8 mouse cellular contexts compared by ENCODE assay signal in the genomic region with DNA sequence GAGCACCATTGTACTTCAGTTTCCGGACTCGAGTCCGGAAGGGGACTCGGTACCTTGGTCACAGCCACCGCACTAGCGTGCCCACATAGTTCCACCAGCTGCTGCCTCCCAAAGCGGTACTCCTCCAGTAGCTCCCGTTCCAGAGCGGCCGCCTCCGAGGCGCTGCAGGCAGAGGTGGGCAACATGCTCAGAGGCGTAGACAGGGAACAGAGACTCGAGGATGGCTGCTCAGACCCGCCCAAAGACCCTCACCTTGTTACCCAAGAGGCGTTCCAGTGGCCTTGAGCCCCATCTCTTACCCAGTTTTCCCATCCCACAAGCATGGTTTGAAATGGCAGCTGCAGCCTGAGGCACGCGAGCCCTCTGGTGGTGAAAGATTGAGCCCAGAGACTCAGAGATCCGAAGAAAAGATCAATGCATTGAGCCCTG. TPM values are rescaled to one million over a fixed set of nuclear protein-coding genes. Genes with fewer than 3 reads are reported as not detected.
A peak's percentile ranks its signal among the peaks of the same experiment; 100 is the strongest.
DNase-seq lines count a peak whose midpoint lies in the region; ATAC-seq and TF ChIP-seq lines count a peak whose summit lies in the region.

No protein-coding gene starts in this region.

- TF ChIP-seq EP300 in heart, postnatal 0 days (IDR thresholded peaks at IDR 0.05; ENCODE audit: low read depth) = no peak

- peaks cover 21% of the 10 kb centered on the region for H3K36me3 ChIP-seq in heart, postnatal 0 days (replicated peaks; ENCODE audit: control insufficient read depth, insufficient read depth, low read length)
- H3K36me3 ChIP-seq in embryonic facial prominence, embryonic 10.5 days (replicated peaks) = peaks cover 41% of the 10 kb centered on the region
- H3K36me3 ChIP-seq in small intestine, adult 2 months (ENCODE audit: control insufficient read depth, insufficient read depth, low read length) = peaks cover 19% of the 10 kb centered on the region

- H3K9ac ChIP-seq in heart, postnatal 0 days (replicated peaks; ENCODE audit: low read depth, low read length) = no peak overlapping the region

- peaks cover 20% of the 10 kb centered on the region for H3K4me1 ChIP-seq in heart, postnatal 0 days (ENCODE audit: control insufficient read depth, insufficient read depth)
- H3K4me1 ChIP-seq in embryonic facial prominence, embryonic 10.5 days = peaks cover 73% of the 10 kb centered on the region
- peaks cover 12% of the 10 kb centered on the region; the same call in 1 of the 2 replicates for H3K4me1 ChIP-seq in small intestine, adult 2 months (ENCODE audit: control insufficient read depth, insufficient read depth, insufficient read length, low read length)

- H3K9me3 ChIP-seq in heart, postnatal 0 days (replicated peaks; ENCODE audit: control insufficient read depth, low read length) = no peaks in the 10 kb centered on the region
- H3K9me3 ChIP-seq in embryonic facial prominence, embryonic 10.5 days = no peaks in the 10 kb centered on the region

- no peak overlapping the region for H3K4me2 ChIP-seq in heart, postnatal 0 days (ENCODE audit: low read depth, low read length)

- H3K4me3 ChIP-seq in heart, postnatal 0 days (ENCODE audit: low read depth, low read length) = no peak overlapping the region
- no peak overlapping the region for H3K4me3 ChIP-seq in embryonic facial prominence, embryonic 10.5 days
- H3K4me3 ChIP-seq in layer of hippocampus, adult 2 months = peak overlapping the region; percentile 29; the same call in 1 of the 2 replicates
- H3K4me3 ChIP-seq in small intestine, adult 2 months (ENCODE audit: low read depth, low read length) = no peak overlapping the region

- no peak overlapping the region for H3K27ac ChIP-seq in heart, postnatal 0 days (ENCODE audit: low read depth)
- H3K27ac ChIP-seq in embryonic facial prominence, embryonic 10.5 days (replicated peaks) = no peak overlapping the region
- peak overlapping the region; percentile 54 for H3K27ac ChIP-seq in layer of hippocampus, adult 2 months
- H3K27ac ChIP-seq in small intestine, adult 2 months (ENCODE audit: insufficient read depth, low read depth, low read length) = no peak overlapping the region

- WGBS in heart, postnatal 0 days = 41% methylated on average over 19 of the region's 19 CpGs
- WGBS in embryonic facial prominence, embryonic 10.5 days = 38% methylated on average over 19 of the region's 19 CpGs
- 61% methylated on average over 19 of the region's 19 CpGs for whole genome bisulfite sequencing in small intestine, adult 2 months

- no peak for TF ChIP-seq POLR2A in small intestine, adult 2 months (IDR thresholded peaks at IDR 0.05; ENCODE audit: low read depth, low read length)

- TF ChIP-seq CTCF in heart, postnatal 0 days (IDR thresholded peaks at IDR 0.05; ENCODE audit: low read depth) = peak; percentile 69
- TF ChIP-seq CTCF in layer of hippocampus, adult 2 months (conservative IDR thresholded peaks at IDR 0.05) = peak; percentile 91
- TF ChIP-seq CTCF in small intestine, adult 2 months (IDR thresholded peaks at IDR 0.05; ENCODE audit: extremely low read depth, insufficient read length, insufficient replicate concordance, low read depth, low read length) = peak; percentile 43; the same call in 1 of the 2 replicates

- DNase-seq in heart, postnatal 0 days (ENCODE audit: low spot score) = no peak
- no peak for DNase-seq in heart, adult 8-10 months (ENCODE audit: low spot score)
- peak; percentile 83 for DNase-seq in ES-CJ7 (ENCODE audit: low read depth, low spot score)
- peak; percentile 62 for DNase-seq in embryonic facial prominence, embryonic 10.5 days (ENCODE audit: low spot score)
- DNase-seq in layer of hippocampus, adult 2 months (ENCODE audit: low spot score in 2 of 2) = peak; percentile 60 to 65
- DNase-seq in lung, postnatal 14 days = peak; percentile 63

- H3K27me3 ChIP-seq in heart, postnatal 0 days (ENCODE audit: control insufficient read depth, insufficient read depth, low read length) = peaks cover 44% of the 10 kb centered on the region
- H3K27me3 ChIP-seq in embryonic facial prominence, embryonic 10.5 days (replicated peaks; ENCODE audit: low read depth, poor library complexity, severe bottlenecking) = peaks cover 70% of the 10 kb centered on the region
- peaks cover 39% of the 10 kb centered on the region for H3K27me3 ChIP-seq in small intestine, adult 2 months (ENCODE audit: control insufficient read depth, insufficient read depth, low read length)

- no peak for ATAC-seq in heart, postnatal 0 days (ENCODE audit: insufficient read depth, low read depth)
- ATAC-seq in erythroid progenitor cell, adult 5-6 weeks (replicated peaks; ENCODE audit: low FRiP score, poor library complexity, severe bottlenecking) = no peak

RNA-seq across cellular contexts. Expression of a gene that starts 3.3 kb away (rescaled TPM):
- 0.23 and 0.43 TPM in 2 replicates for total RNA-seq in heart, postnatal 0 days (2014; rRNA removed; ENCODE audit: low replicate concordance)
- polyA plus RNA-seq in heart, postnatal 0 days (2015; fragmentation: Nextera tagmentation; extraction: Ambion mirVana) = 0.36 and 0.49 TPM in 2 replicates
- 1 to 10 TPM; 1.3 to 3.1 (median 2.4) TPM for total RNA-seq in heart, adult 8-10 months (2022)
- polyA plus RNA-seq in embryonic facial prominence, embryonic 10.5 days (2016; fragmentation: Nextera tagmentation; extraction: Ambion mirVana) = 0.39 and 0.54 TPM in 2 replicates
- under 1 TPM; 0.69 to 0.72 TPM for total RNA-seq in layer of hippocampus, adult 2 months (2021)
- 0.03 and 0.20 TPM in 2 replicates for polyA plus RNA-seq in small intestine, adult 2 months (2012; rRNA removed)
- not detected in 2 replicates for total RNA-seq in erythroid progenitor cell, adult 5-6 weeks (2015; ENCODE audit: low replicate concordance)
- total RNA-seq in erythroid progenitor cell, adult 5-6 weeks (2017; ENCODE audit: low replicate concordance) = not detected in 2 replicates

RNA-seq across cellular contexts. Expression of a gene that starts 11.2 kb away (rescaled TPM):
- 0.11 TPM in 1 of 2 replicates, not detected in the other for total RNA-seq in heart, postnatal 0 days (2014; rRNA removed; ENCODE audit: low replicate concordance)
- 1.1 and 1.2 TPM in 2 replicates for polyA plus RNA-seq in heart, postnatal 0 days (2015; fragmentation: Nextera tagmentation; extraction: Ambion mirVana)
- under 1 TPM in 1 of 4 experiments, not detected in 3; 0.19 TPM for total RNA-seq in heart, adult 8-10 months (2022)
- 4.4 and 4.8 TPM in 2 replicates for polyA plus RNA-seq in embryonic facial prominence, embryonic 10.5 days (2016; fragmentation: Nextera tagmentation; extraction: Ambion mirVana)
- under 1 TPM in 1 of 2 experiments, not detected in 1; 0.64 TPM for total RNA-seq in layer of hippocampus, adult 2 months (2021)
- polyA plus RNA-seq in small intestine, adult 2 months (2012; rRNA removed) = 0.98 and 1.9 TPM in 2 replicates
- total RNA-seq in erythroid progenitor cell, adult 5-6 weeks (2015; ENCODE audit: low replicate concordance) = not detected in 2 replicates
- total RNA-seq in erythroid progenitor cell, adult 5-6 weeks (2017; ENCODE audit: low replicate concordance) = not detected in 2 replicates

RNA-seq across cellular contexts. Expression of a gene that starts 11.5 kb away (rescaled TPM):
- 223 and 232 TPM in 2 replicates for total RNA-seq in heart, postnatal 0 days (2014; rRNA removed; ENCODE audit: low replicate concordance)
- polyA plus RNA-seq in heart, postnatal 0 days (2015; fragmentation: Nextera tagmentation; extraction: Ambion mirVana) = 666 and 702 TPM in 2 replicates
- total RNA-seq in heart, adult 8-10 months (2022) = 100 to 1,000 TPM; 373 to 528 (median 455) TPM
- 159 and 164 TPM in 2 replicates for polyA plus RNA-seq in embryonic facial prominence, embryonic 10.5 days (2016; fragmentation: Nextera tagmentation; extraction: Ambion mirVana)
- 100 to 1,000 TPM; 154 to 157 TPM for total RNA-seq in layer of hippocampus, adult 2 months (2021)
- 88.6 and 149 TPM in 2 replicates for polyA plus RNA-seq in small intestine, adult 2 months (2012; rRNA removed)
- 20.5 and 29.6 TPM in 2 replicates for total RNA-seq in erythroid progenitor cell, adult 5-6 weeks (2015; ENCODE audit: low replicate concordance)
- 29.0 and 40.8 TPM in 2 replicates for total RNA-seq in erythroid progenitor cell, adult 5-6 weeks (2017; ENCODE audit: low replicate concordance)

RNA-seq across cellular contexts. Expression of a gene that starts 11.7 kb away (rescaled TPM):
- total RNA-seq in heart, postnatal 0 days (2014; rRNA removed; ENCODE audit: low replicate concordance) = 1.2 and 22.3 TPM in 2 replicates
- polyA plus RNA-seq in heart, postnatal 0 days (2015; fragmentation: Nextera tagmentation; extraction: Ambion mirVana) = 12.9 and 13.9 TPM in 2 replicates
- 10 to 100 TPM in 3 of 4 experiments, 1 to 10 TPM in 1; 9.5 to 16.7 (median 13.2) TPM for total RNA-seq in heart, adult 8-10 months (2022)
- 4.2 and 4.3 TPM in 2 replicates for polyA plus RNA-seq in embryonic facial prominence, embryonic 10.5 days (2016; fragmentation: Nextera tagmentation; extraction: Ambion mirVana)
- total RNA-seq in layer of hippocampus, adult 2 months (2021) = 10 to 100 TPM; 29.3 to 32.5 TPM
- polyA plus RNA-seq in small intestine, adult 2 months (2012; rRNA removed) = 4.6 and 4.8 TPM in 2 replicates
- total RNA-seq in erythroid progenitor cell, adult 5-6 weeks (2015; ENCODE audit: low replicate concordance) = not detected in 2 replicates
- total RNA-seq in erythroid progenitor cell, adult 5-6 weeks (2017; ENCODE audit: low replicate concordance) = not detected in 2 replicates

RNA-seq across cellular contexts. Expression of a gene that starts 58.5 kb away (rescaled TPM):
- total RNA-seq in heart, postnatal 0 days (2014; rRNA removed; ENCODE audit: low replicate concordance) = 2.2 TPM in 1 of 2 replicates, not detected in the other
- 1.5 and 1.9 TPM in 2 replicates for polyA plus RNA-seq in heart, postnatal 0 days (2015; fragmentation: Nextera tagmentation; extraction: Ambion mirVana)
- under 1 TPM in 2 of 4 experiments, not detected in 2; 0.29 to 1.00 TPM for total RNA-seq in heart, adult 8-10 months (2022)
- polyA plus RNA-seq in embryonic facial prominence, embryonic 10.5 days (2016; fragmentation: Nextera tagmentation; extraction: Ambion mirVana) = 17.1 and 18.0 TPM in 2 replicates
- total RNA-seq in layer of hippocampus, adult 2 months (2021) = 10 to 100 TPM; 15.1 to 18.3 TPM
- polyA plus RNA-seq in small intestine, adult 2 months (2012; rRNA removed) = 2.1 and 9.1 TPM in 2 replicates
- total RNA-seq in erythroid progenitor cell, adult 5-6 weeks (2015; ENCODE audit: low replicate concordance) = 4.2 TPM in 1 of 2 replicates, not detected in the other
- 2.1 and 8.2 TPM in 2 replicates for total RNA-seq in erythroid progenitor cell, adult 5-6 weeks (2017; ENCODE audit: low replicate concordance)

Comparison
In these comparisons a context has a peak if more than half of its experiments do, and no peak if none do; other contexts are left out.
1. DNase-seq: peak in ES-CJ7 (single experiment), embryonic facial prominence, embryonic 10.5 days (single experiment), layer of hippocampus, adult 2 months (2 of 2) and lung, postnatal 14 days (single experiment); none in heart, postnatal 0 days (single experiment) and heart, adult 8-10 months (single experiment).
2. Peak in every context shown above with its lines, with median percentiles within 50 percentile points of each other: CTCF ChIP-seq.